Mouse (Mus musculus) liver, adult 2 months (tissue): ENCODE results near the gene Fam114a1.

Experiments used
- CTCF ChIP-seq: fragments of 200-500 bp; IDR thresholded peaks from 2 replicates; pipeline ENCODE4 v1.5.1; 2011; ENCODE audit warnings: low read depth, low read length, control low read depth
- POLR2A ChIP-seq: fragments of 200-500 bp; IDR thresholded peaks from 2 replicates; pipeline ENCODE4 v1.6.1; 2011; ENCODE audit warnings: low read length, control low read depth; ENCODE audit not compliant: insufficient read depth; ENCODE audit errors: extremely low read depth

DNA sequence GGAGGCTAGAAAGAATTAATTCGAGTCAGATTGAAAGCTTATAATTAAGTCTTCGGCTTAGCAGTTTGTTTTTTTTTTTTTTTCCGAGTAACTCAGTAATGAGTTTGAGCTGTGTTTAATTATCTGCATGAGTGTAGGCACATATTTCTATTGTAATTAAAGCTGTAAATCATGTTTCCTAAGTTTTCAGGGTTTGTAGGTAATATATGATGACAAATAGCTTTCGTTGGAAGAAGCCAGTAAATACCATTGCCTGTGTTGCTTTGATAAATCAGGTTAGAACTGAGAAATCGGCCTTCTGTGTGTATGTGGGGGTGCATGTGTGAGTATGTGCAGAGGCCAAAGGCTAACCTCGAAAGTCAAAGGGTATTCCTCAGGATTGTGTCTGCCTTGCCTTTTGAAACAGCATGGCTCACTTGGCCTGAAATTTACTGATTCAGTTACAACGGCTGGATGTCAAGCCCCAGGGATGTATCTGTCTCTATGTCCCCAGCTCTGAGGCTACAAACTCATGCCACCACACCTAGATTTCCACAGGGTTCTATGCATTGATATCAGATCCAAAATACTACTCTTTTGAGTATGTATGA is 34.2 kb downstream of the Fam114a1 start:
- TF ChIP-seq POLR2A: no peak
- TF ChIP-seq CTCF: no peak
